Mouse (Mus musculus) inflammation-experienced regulatory T-cells, adult 6 months (primary cell): Measurements from ENCODE around the gene Ciz1. TPM values are rescaled to one million over a fixed set of nuclear protein-coding genes. Genes with fewer than 3 reads are reported as not detected.

Experiments used
- ATAC-seq: one replicate; pipeline ENCODE4 v1.8.0; 2017
- polyA plus RNA-seq, 3 experiments: library from polyadenylated mRNA; unstranded; fragments of 100-300 nt; shearing (Covaris generic); gene quantifications; one replicate each; pipeline ENCODE4 v1.2.1; 2017

Ciz1 gene
- polyA plus RNA-seq, 3 experiments from 2014 or later: 52.5 to 84.8 (median 55.5) TPM

DNA sequence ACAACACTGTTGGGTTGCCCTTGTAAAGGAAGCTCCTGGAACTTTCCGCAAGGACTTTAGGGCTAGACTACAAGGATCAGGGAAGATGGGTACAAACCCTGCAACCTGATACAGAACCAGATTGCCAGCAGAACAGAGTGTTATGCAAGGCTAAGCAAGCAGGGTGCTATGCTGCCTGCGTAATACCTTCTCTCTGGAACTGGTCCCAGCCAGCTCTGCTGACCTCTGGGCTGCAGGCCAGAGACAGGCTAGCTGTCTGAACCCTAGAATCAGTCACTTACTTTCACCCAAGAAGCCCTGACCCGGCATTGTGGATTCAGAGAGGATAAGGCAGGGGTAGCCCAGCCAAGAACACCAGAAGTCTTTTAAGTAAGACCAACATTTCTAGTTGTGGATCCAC lies 67.2 kb downstream of the Ciz1 start:
- no peak for ATAC-seq

DNA sequence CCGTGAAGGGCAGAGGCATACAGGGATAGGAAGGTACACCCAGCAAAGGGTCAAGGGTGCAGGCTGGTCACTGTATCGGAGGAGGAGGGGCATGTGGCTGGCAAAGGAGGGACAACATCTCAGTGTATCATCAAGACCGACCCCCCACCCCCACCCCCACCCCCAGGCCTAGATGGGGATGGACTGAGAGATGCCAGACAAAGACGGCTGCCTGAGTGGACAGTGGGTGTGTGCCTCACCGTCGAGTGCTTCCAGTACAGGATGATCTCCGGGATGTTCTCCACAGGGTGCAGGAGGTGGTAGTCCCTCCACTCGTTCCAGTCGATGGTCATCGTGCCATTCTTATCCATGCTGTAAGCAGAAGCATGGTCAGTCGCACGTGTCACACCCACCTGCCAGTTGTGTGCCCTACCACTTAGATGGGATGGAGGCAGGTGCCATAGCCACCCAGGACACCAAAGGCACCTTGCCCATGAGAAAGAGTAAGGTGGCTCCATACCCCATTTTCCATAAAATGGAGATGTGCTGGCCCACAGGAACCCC lies 68.0 kb downstream of the Ciz1 start:
- ATAC-seq: no peak

DNA sequence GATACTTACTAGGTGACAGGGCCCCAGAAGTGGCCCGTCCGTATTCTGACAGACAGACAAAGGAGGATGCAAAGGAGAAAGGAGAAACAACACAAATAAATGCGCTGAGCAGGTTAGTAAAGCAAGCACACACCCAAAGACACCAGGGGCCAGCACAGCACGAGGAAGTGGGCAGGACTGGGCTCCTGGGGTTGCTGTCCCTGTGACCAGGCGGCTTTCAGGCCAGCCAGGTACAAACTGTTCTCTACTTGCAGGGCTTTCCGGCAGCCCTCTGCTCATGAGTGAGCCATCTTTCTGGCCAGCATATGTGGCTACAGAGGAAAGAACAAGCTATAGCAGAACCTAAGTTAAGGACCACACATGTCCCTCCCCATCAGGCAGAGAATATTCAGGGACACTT lies 68.5 kb downstream of the Ciz1 start:
- ATAC-seq: no peak

DNA sequence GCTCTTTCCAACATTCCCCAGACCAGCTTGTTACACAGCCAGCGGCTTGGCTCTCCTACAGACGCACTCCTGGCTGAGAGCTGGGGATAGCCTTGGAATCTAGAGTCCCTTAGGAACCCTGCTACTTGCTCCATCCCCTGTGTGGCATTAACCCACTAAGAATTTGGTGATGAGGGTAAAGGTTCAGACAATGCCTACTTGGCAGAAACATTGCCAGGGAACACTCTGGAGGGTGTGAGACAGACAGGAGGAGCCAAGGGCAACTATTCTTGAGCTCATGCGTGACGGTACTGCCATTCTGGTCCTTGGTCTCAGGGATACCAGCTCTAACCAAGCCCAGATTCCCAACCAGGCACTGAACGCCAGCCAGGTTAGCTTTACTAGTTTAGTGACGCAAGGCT lies 69.7 kb downstream of the Ciz1 start:
- ATAC-seq: no peak

DNA sequence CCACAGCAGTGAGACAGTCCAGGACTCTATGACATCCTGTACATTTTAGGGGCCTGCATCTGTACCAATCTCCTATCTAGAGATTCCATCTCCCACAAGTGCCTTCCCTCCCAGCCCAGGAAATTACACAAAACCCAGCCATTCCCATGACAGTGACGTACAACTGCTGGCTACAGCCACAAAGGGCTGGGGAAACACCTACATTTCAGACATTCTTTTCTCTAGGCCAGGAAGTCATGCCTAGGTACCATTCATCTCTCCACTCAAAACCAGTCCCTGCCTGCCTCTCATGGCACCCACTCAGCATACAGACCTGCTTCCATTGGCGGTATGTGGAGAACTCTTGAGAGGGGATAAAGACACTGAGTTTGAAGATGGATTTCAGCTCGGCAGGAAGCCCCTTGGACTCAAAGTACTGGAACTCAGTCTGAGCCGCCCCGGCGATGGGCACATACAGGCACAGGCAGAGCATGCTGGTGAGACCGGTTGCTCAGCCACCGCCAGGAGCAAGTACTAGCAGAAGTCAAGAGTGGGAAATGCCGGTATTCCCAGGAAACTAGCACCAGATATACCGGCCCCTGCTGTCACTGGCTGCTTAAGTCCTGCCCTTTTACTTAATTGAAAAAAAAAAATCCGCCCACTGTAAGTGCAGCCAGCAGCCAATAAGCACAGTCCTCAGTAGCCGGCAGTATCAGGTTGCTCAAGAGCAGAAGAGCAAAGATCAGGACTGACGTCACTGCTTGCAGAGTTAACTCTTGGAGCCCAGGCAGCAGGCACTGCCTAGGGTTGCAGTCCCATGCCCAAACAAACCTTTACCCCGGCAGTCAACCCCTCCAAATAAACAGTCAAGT lies 71.6 kb downstream of the Ciz1 start:
- peak; percentile 79 for ATAC-seq

DNA sequence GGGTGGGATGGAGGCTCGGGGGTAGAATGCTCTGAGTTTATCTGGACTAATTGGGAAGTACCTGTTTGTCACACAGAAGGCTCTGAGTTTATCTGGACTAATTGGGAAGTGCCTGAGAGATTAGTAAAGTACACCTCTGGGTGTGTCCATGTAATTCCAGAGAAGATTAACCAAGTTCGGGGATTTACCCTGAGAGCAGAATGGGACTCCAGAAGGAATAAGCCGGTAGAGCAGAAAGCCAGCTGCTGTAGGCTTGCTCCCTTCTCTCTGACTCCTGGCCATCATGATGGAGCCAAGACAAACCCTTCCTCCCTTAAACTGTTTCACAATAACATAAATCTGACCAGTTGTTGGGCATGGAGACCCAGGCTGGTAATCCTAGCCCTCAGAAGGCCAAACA lies 72.7 kb downstream of the Ciz1 start:
- no peak for ATAC-seq

DNA sequence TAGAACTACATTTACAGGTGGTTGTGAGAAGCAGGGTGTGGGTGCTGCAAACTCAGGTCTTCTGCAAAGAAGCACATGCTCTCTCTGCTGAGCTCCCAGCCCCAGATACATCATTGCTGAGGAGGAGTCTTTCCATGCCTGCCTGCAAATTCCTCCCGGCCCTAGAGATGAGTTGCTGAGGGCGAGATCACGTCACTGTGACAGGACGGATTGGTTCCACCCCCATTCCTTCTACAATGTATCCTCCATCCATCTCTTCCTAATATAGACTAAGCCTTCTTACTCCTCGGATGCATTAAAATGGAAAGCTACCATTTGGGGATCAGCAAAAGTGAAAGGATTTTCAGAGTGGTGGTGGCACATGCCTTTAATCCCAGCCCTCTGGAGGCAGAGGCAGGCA lies 73.4 kb downstream of the Ciz1 start:
- no peak for ATAC-seq

DNA sequence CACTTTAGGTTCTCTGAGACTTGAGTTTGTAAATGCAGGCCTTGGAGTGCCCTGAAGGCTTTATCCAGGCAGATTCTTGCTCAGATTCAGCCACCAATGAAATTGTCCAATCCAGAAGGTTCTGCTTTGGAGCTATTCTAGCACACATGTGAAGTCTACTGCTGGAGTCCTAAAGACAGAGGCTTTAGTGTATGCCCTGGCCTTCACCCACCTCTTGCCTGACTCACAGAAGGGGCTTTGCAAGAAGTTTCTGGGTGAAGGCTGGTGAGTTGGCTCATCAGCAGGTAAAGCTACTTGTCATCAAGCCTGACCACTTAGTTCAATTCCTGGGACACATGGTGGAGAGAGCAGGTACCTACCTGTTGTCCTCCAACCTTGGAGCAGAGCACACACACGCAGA lies 74.0 kb downstream of the Ciz1 start:
- ATAC-seq: no peak

DNA sequence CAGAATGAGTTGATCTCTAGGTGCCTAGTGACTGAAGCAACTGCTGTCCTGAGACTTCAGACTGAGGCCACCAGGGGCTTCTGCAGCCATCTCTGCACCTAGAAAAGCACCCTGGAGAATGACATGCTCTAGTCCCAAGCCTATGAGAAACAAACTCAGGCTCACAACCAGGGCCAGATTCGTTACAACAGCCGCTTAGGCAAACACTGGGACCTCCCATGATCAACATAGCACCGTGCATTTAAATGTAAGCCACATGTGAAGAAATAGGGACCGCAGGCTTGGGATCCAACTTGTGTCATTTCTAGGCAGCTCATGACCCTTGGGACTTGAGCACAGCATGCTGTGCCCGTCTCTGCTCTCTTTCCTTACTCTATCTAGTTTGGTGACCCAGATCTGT lies 75.6 kb downstream of the Ciz1 start:
- ATAC-seq: no peak

DNA sequence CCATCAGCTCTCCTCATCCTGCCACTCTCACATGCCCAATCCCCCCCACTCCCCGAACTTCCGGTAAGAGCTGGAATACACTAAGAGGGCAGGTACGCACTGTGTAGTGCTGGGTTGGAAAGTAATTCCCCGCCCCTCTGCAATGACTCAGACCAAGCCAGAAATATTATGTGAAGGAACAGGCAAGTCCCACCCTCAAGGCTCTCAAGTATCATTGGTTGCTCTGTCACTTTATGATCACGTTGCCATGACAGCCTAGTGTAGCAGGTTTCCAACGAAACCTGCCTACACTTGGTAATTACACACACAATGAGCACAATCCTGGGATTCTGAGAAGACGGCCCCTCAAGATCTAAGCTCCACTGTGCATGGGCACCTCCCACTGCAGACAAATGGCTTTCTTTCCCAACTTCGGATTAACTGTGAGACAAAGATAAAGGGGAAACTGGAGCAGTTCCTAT lies 76.2 kb downstream of the Ciz1 start:
- peak; percentile 49 for ATAC-seq

DNA sequence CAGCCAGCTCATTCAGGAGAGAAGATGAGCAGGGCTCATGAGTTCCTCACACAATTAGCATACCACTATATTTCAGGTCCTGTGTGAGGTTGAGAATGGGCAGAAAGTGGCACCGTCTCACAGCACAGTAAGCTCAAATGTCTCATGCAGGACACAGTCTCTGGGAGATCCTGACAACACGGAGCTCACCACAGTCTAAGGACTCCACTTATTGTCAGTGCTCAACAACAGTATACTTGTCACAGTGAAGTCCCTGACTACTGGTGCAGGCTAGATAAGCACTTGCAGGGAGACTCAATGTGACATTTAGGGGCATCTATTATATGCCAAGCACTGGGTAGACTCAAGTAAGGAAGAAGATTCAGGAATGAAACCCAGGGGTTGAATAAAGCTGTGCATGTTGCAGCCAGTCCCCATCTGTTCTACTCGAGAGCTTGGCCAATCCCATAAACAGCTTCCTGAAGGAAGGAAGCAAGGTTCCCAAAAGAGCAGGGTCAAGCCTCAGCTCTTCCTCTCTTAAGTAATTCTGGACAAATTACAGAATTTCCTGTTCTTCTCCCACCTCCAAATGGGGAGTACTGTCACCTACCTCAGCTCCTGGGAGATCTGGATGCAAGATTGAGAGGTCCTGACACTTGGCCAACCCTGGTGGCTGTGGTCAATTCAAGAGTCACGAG lies 77.2 kb downstream of the Ciz1 start:
- no peak for ATAC-seq

Other genes with a start within 250 kb of the Ciz1 start
- 10 to 100 TPM; 33.6 to 40.3 (median 35.2) TPM for gene Prrc2b, start 201.2 kb upstream of the Ciz1 start, polyA plus RNA-seq
- gene Pomt1, start 115.7 kb upstream of the Ciz1 start, polyA plus RNA-seq: 1 to 10 TPM; 2.4 to 4.2 (median 3.0) TPM
- 10 to 100 TPM; 33.2 to 37.9 (median 36.2) TPM for gene Uck1, start 92.2 kb upstream of the Ciz1 start, polyA plus RNA-seq
- gene Golga2, start 64.9 kb upstream of the Ciz1 start, polyA plus RNA-seq: 10 to 100 TPM; 17.4 to 21.7 (median 21.4) TPM
- gene Swi5, start 64.3 kb upstream of the Ciz1 start, polyA plus RNA-seq: 100 to 1,000 TPM; 155 to 247 (median 208) TPM
- gene Dnm1, start 1.0 kb downstream of the Ciz1 start, polyA plus RNA-seq: not detected
- gene 1110008P14Rik, start 29.6 kb downstream of the Ciz1 start, polyA plus RNA-seq: 10 to 100 TPM; 43.1 to 73.3 (median 57.4) TPM
- gene Lcn2, start 35.9 kb downstream of the Ciz1 start, polyA plus RNA-seq: under 1 TPM in 1 of 3 experiments, not detected in 2; 0.93 TPM
- under 1 TPM; 0.32 to 0.63 (median 0.44) TPM for gene Ptges2, start 43.6 kb downstream of the Ciz1 start, polyA plus RNA-seq
- gene Naif1, start 98.1 kb downstream of the Ciz1 start, polyA plus RNA-seq: 1 to 10 TPM; 4.6 to 6.0 (median 4.8) TPM
- 1 to 10 TPM; 2.2 to 4.4 (median 4.3) TPM for gene Slc25a25, start 99.1 kb downstream of the Ciz1 start, polyA plus RNA-seq
- 10 to 100 TPM; 40.7 to 52.4 (median 50.7) TPM for gene Fam102a, start 183.0 kb downstream of the Ciz1 start, polyA plus RNA-seq
- 100 to 1,000 TPM; 126 to 160 (median 144) TPM for gene Dpm2, start 218.5 kb downstream of the Ciz1 start, polyA plus RNA-seq
- gene Pip5kl1, start 222.5 kb downstream of the Ciz1 start, polyA plus RNA-seq: not detected
- gene 9430097D07Rik, start 223.4 kb downstream of the Ciz1 start, polyA plus RNA-seq: under 1 TPM in 1 of 3 experiments, not detected in 2; 0.31 TPM
- 10 to 100 TPM; 31.5 to 42.6 (median 33.5) TPM for gene St6galnac4, start 234.8 kb downstream of the Ciz1 start, polyA plus RNA-seq
- gene St6galnac6, start 247.4 kb downstream of the Ciz1 start, polyA plus RNA-seq: 1 to 10 TPM; 3.4 to 5.1 (median 4.3) TPM